Mouse (Mus musculus) CD4-positive, CD25-positive, alpha-beta regulatory T cell, adult 2 months (primary cell): ENCODE data around the gene Lamtor4.

Source experiments
- DNase-seq: peaks from one replicate; pipeline ENCODE4 v3.0.0-alpha.2; 2012; ENCODE audit warnings: low read depth, low spot score

The Lamtor4 gene

GRCm38 (mm10) chr5:138299613-138300012 is 44.3 kb downstream of the Lamtor4 start:
- DNase-seq = no peak
